Mouse (Mus musculus) spleen, adult 2 months (tissue): ENCODE measurements around the gene Inhbb. TPM values are rescaled to one million over a fixed set of nuclear protein-coding genes. Genes with fewer than 3 reads are reported as not detected.

Source experiments
- DNase-seq, 2 experiments: peaks; one replicate each; pipeline versions ENCODE4 v3.0.0 to v3.0.0-alpha.2; 2012 to 2021; ENCODE audit warnings: low spot score in 2 of 2, low read depth in 1 of 2
- H3K27ac ChIP-seq: fragments of 200-500 bp; 2 replicates; pipeline ENCODE4 v1.5.1; 2012; ENCODE audit warnings: low read length, inconsistent platforms; ENCODE audit not compliant: insufficient read depth
- H3K27me3 ChIP-seq: fragments of 200-500 bp; 2 replicates; pipeline ENCODE4 v1.6.1; 2012; ENCODE audit warnings: mild to moderate bottlenecking, moderate library complexity, low read length, inconsistent platforms; ENCODE audit not compliant: control insufficient read depth, insufficient read depth
- H3K36me3 ChIP-seq: fragments of 200-500 bp; 2 replicates; pipeline ENCODE4 v1.6.1; 2012; ENCODE audit warnings: mild to moderate bottlenecking, low read length, inconsistent platforms; ENCODE audit not compliant: control insufficient read depth, insufficient read depth
- H3K4me1 ChIP-seq: fragments of 200-500 bp; 2 replicates; pipeline ENCODE4 v1.6.1; 2011; ENCODE audit warnings: inconsistent platforms; ENCODE audit not compliant: control insufficient read depth, insufficient read depth, insufficient read length
- H3K4me3 ChIP-seq: fragments of 200-500 bp; 2 replicates; pipeline ENCODE4 v1.5.1; 2011; ENCODE audit warnings: mild to moderate bottlenecking, inconsistent platforms; ENCODE audit not compliant: insufficient read depth, insufficient read length; ENCODE audit errors: extremely low read depth
- CTCF ChIP-seq: fragments of 200-500 bp; IDR thresholded peaks from 2 replicates; pipeline ENCODE4 v1.5.1; 2011; ENCODE audit warnings: mild to moderate bottlenecking, inconsistent platforms; ENCODE audit not compliant: insufficient read depth, insufficient read length, insufficient replicate concordance; ENCODE audit errors: extremely low read depth
- POLR2A ChIP-seq: fragments of 200-500 bp; IDR thresholded peaks from 2 replicates; pipeline ENCODE4 v1.6.1; 2011; ENCODE audit warnings: low read depth, low read length, inconsistent platforms
- whole genome bisulfite sequencing: fragments of 180-500 bp; shearing (Covaris S2); methylation state at CpG from one replicate; pipeline ENCODE4 v1.1.7; 2018; 5-methylcytosine and 5-hydroxymethylcytosine counted together
- polyA plus RNA-seq: library from polyadenylated mRNA; depleted of rRNA; stranded (reverse); fragments of >200 nt; gene quantifications from 2 replicates; pipeline ENCODE4 v1.2.3, GENCODE M21; 2012

The Inhbb gene
- polyA plus RNA-seq, 1 experiment = 3.6 TPM

DNA sequence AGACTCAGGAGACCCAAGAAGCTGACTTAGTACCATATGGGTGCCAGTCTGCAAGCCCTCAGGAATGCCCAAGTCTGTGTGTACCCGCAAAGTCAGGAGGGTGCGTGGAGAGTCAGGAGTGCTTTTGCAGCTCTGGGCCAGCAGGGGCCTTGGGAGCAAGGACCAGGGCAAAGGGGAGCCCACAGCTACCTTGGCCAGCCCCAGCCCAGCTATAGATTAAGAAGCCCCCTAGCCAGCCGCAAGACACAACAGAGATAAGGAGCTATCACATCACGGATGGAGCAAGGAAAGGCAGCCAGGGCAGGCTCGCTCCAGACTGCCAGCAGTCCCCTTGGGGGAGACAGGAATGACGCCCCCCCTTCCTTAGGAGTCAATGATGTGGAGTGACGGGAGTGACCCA lies 24.2 kb downstream of the Inhbb start:
- no peak for DNase-seq
- Histone ChIP-seq H3K4me3 (no peak overlapping the region), H3K36me3 (no peaks in the 10 kb centered on the region), H3K27me3 (no peaks in the 10 kb centered on the region), H3K27ac (no peak overlapping the region), H3K4me1 (no peaks in the 10 kb centered on the region)
- no peak for TF ChIP-seq POLR2A
- 85% methylated on average over 7 of the region's 7 CpGs for WGBS

DNA sequence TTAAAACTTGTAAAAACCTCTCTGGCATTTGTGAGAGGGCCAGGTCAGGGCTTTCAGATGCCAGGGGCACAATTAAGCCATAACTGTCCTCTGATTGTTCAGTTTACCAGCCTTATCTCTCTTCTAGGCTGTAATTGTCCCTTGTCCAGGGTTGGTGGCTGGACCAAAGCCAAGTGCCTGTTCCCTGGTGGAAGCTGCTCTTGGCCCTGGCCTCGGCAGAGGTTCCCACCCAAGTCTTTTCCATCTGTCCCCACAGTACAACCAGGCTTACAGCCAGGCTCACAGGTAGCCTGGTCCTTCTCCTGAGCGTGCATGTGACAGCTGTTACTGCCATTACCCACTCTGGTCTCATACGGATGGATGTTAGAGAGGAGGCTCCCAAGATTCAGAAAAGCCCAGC lies 30.7 kb downstream of the Inhbb start:
- WGBS = 75% methylated on average over 3 of the region's 3 CpGs
- Histone ChIP-seq H3K27me3 (no peaks in the 10 kb centered on the region), H3K27ac (no peak overlapping the region), H3K36me3 (no peaks in the 10 kb centered on the region), H3K4me1 (no peaks in the 10 kb centered on the region), H3K4me3 (no peak overlapping the region)
- no peak for DNase-seq
- no peak for TF ChIP-seq CTCF
- TF ChIP-seq POLR2A = no peak

DNA sequence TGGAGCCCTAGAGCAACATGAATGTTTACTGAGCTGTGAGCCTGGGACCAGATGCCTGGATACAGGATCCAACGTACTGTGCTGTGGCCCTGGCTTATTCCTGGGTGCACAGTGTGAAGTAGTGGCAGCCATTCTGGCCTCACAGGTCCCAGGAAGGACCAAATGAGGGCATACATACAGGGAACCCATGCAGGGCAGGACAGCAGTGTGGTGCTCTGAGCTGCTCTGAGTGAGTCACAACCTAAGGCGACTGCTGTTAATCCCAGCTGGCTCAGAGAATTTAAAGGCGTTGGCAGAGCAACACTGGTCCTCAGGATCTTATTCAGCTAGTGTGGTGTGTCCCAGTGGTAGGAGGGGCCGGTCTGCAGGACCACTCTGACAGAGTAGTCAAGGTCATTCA lies 31.4 kb downstream of the Inhbb start:
- Histone ChIP-seq H3K36me3 (no peaks in the 10 kb centered on the region), H3K4me3 (no peak overlapping the region), H3K27ac (no peak overlapping the region), H3K4me1 (no peaks in the 10 kb centered on the region), H3K27me3 (no peaks in the 10 kb centered on the region)
- DNase-seq = no peak
- no peak for TF ChIP-seq POLR2A
- TF ChIP-seq CTCF = no peak
- WGBS = 74% methylated on average over 4 of the region's 4 CpGs

DNA sequence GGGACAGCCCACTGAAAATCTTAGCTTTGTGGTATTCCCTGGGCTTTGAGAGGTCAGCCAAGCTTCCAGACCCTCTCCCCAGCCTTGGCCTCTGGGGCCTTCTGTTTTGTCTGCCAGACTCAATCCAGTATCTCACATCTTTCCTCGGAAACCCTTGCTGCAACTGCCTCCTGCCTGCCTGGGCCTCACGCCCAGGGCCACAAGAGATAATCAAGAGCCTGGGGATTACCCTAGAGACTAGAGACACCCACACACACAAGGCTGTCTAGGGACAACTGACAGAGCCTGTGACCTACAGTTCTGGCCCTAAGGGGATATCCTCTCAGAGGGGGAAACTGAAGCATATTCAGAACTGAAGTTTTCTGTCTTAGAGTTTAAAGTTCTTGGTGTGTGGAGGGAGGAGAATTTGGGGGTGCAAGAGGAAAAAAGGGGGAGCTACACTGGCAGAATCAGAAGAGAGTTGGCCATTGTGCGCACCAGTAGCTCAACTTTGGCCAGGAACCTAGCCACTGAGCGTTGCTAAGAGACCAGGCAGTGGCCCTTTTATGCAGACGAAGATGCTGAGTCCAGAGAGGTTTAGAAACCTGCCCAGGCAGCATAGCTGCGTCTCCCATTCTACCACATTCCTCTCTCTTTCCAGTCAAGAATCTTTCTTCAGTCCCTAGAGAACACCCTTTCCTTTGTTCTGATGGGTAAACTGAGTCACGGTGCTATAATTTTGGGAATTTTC lies 32.1 kb downstream of the Inhbb start:
- no peak overlapping the region for H3K4me3 ChIP-seq
- DNase-seq = no peak
- H3K36me3 ChIP-seq = no peaks in the 10 kb centered on the region
- H3K27me3 ChIP-seq = no peaks in the 10 kb centered on the region
- no peaks in the 10 kb centered on the region for H3K4me1 ChIP-seq
- H3K27ac ChIP-seq = no peak overlapping the region
- WGBS = 69% methylated on average over 7 of the region's 7 CpGs
- TF ChIP-seq CTCF (no peak), POLR2A (no peak)

DNA sequence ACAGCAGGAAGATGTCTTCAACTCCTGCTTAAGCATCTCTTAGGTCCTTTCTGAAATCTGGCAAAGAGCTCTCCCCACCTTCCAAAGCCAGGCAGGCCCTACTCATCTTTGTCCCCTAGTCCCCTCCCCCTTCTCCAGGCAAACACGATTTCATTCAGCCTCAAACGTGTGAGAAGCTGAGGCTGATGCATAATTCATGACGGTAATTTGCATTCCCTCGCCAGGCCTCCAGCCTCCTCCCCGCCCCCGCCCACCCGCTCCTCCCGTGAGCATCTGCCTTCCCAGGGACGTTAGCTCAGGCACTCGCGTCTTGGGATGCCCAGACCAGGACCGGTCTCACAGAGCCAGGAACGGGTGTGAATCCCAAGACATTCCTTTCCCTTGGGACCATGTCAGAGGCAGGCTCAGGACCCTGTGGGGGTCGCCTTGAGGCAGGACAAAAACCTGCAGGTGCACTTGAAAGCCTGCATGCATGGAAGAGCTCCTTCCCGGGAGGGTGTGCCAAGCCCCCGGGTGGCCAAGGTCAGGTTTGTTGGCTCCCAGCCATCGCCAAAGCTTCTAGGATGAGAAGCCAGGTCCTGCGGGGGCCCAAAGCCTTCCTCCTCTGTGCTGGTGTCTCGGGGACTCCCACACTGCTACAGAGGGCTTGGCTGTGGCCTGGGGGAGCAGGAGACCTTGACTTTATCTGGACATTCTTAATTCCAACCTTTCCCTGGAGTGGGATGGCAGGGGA lies 33.2 kb downstream of the Inhbb start:
- WGBS = 23% methylated on average over 19 of the region's 19 CpGs
- Histone ChIP-seq H3K27ac (no peak overlapping the region), H3K36me3 (no peaks in the 10 kb centered on the region), H3K4me3 (no peak overlapping the region), H3K27me3 (no peaks in the 10 kb centered on the region), H3K4me1 (no peaks in the 10 kb centered on the region)
- DNase-seq = no peak
- no peak for TF ChIP-seq POLR2A
- TF ChIP-seq CTCF = no peak

DNA sequence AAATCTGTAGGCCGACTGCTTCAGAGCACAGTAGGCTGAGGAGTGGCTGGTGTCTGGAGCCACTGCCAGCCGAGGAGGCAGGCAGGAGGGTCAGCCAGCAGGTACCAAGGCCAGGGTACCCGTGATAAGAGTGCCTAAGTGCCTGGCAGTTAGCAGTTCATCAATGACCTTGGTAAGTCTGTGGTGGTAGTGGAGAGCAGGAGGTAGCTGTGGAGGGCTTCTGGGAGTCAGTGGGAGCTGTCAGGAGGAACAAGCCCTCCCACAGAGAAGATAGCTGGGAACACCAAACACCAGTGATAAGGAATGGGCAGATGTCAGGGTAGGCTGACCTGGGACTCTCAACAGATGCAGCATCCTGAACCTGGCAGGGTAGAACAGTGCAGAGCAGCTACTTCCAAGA lies 35.7 kb downstream of the Inhbb start:
- H3K27ac ChIP-seq = no peak overlapping the region
- no peak for TF ChIP-seq POLR2A
- TF ChIP-seq CTCF = no peak
- H3K36me3 ChIP-seq = no peaks in the 10 kb centered on the region
- H3K27me3 ChIP-seq = no peaks in the 10 kb centered on the region
- 84% methylated on average over 3 of the region's 3 CpGs for WGBS
- DNase-seq = no peak
- no peak overlapping the region for H3K4me3 ChIP-seq
- H3K4me1 ChIP-seq = no peaks in the 10 kb centered on the region

DNA sequence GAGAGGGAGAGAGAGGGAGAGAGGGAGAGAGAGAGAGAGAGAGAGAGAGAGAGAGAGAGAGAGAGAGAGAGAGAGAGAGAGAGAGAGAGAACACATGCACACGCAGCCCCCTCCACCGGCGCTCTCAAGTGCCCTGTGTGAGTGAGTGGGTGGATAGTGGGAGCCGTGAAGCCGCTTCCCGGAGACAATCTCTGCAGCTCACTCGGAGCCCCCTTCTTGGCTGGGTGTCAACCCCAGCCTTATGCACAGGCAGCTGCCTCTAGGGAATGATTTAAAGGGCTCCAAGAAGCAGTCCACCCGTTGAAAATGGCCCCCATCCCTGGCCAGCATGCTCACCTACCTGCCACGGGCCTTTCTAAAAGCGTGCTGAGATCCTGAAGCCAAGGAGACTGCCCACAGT lies 38.1 kb downstream of the Inhbb start:
- TF ChIP-seq POLR2A (no peak), CTCF (no peak)
- DNase-seq = no peak
- WGBS = 78% methylated on average over 10 of the region's 10 CpGs

More for the DNA sequence above, 38.1 kb downstream of the Inhbb start:
- Histone ChIP-seq H3K27me3 (no peaks in the 10 kb centered on the region), H3K27ac (no peak overlapping the region), H3K4me3 (no peak overlapping the region), H3K4me1 (no peaks in the 10 kb centered on the region), H3K36me3 (no peaks in the 10 kb centered on the region)
